Mouse (Mus musculus) bone marrow macrophage, adult 2 months (primary cell): ENCODE results near the gene Tbc1d13. TPM values are rescaled to one million over a fixed set of nuclear protein-coding genes. Genes with fewer than 3 reads are reported as not detected.

Experiments
- H3K27ac ChIP-seq: 2 replicates; pipeline ENCODE4 v1.5.1; 2012; ENCODE audit warnings: low read depth, low read length; ENCODE audit not compliant: insufficient read depth
- H3K4me1 ChIP-seq: 2 replicates; pipeline ENCODE4 v1.6.1; 2012; ENCODE audit warnings: low read length; ENCODE audit not compliant: control insufficient read depth, insufficient read depth
- H3K4me3 ChIP-seq: 2 replicates; pipeline ENCODE4 v1.5.1; 2012; ENCODE audit warnings: mild to moderate bottlenecking, low read length, moderate library complexity; ENCODE audit not compliant: insufficient read depth
- CTCF ChIP-seq: IDR thresholded peaks from 2 replicates; pipeline ENCODE4 v1.5.1; 2012; ENCODE audit warnings: low read depth, mild to moderate bottlenecking, low read length, moderate library complexity
- POLR2A ChIP-seq: IDR thresholded peaks from 2 replicates; pipeline ENCODE4 v1.6.1; 2012; ENCODE audit warnings: mild to moderate bottlenecking, low read depth, low read length, borderline replicate concordance
- polyA plus RNA-seq: library from polyadenylated mRNA; stranded (reverse); fragments of >200 nt; gene quantifications from 2 replicates; pipeline ENCODE4 v1.2.4, GENCODE M21; 2012; ENCODE audit not compliant: missing spikeins, insufficient read depth, insufficient read length

Gene Tbc1d13
- polyA plus RNA-seq, 1 experiment = 107 TPM

DNA sequence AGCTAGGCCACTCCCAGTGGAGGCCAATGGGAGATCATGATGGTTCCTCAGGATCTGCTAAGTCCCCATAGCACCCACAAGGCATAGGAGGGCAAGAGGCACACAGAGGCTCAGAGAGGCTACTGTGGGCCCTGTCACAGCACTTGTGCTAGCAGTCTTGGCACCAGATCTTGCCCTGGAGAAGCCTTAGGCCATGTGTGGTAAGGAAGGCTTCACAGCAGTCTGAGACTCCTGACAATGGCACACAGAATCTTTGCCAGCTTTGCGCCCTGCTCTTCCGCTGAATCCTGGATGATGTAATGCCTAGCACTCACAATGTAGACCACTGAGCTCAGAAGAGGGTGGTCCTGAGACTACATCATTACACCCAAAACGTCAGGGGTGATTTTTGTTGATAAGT lies 61.1 kb downstream of the Tbc1d13 start:
- peaks cover 7% of the 10 kb centered on the region; the same call in 1 of the 2 replicates for H3K4me1 ChIP-seq
- TF ChIP-seq POLR2A (no peak), CTCF (no peak)
- H3K27ac ChIP-seq = no peak overlapping the region
- H3K4me3 ChIP-seq = no peak overlapping the region

DNA sequence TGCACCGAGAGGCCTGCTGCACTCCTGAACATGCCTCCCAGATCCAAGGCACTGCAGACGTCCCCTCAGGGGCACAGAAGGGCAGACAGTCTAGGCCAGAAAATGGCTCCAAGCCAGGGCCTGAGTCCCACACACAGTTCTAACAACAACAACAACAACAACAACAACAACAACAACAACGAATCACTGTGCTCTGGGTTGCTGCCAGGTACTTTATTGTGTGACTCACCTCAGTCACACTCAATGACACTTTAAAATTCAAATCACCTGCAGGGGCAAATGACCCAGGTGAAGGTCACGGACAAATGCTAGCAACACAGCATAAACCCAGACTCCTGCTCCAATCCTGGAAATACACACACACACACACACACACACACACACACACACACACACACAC lies 64.5 kb downstream of the Tbc1d13 start:
- Histone ChIP-seq H3K4me1 (peaks cover 10% of the 10 kb centered on the region), H3K27ac (no peak overlapping the region), H3K4me3 (no peak overlapping the region)
- TF ChIP-seq CTCF (no peak), POLR2A (no peak)

DNA sequence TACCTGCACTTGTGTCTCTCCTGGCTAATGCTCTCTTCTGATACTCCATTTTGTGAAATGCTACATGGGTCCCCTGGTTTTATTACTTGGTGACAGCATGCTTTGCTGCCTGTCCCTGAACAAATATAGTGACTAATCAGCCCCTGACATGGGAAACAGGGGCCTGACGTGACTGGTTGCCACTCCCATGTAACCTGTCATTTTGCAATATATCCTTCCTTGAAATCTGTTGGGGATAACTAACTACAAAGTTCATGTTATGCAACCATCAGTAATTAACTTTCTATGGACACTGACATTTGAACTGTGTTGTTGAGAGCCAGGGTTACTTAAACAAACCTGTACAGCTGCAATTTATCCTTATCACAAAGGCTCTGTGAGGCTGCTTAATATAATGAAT lies 66.4 kb downstream of the Tbc1d13 start:
- H3K4me1 ChIP-seq = peaks cover 15% of the 10 kb centered on the region
- no peak overlapping the region for H3K4me3 ChIP-seq
- no peak for TF ChIP-seq POLR2A
- TF ChIP-seq CTCF = no peak
- H3K27ac ChIP-seq = no peak overlapping the region

DNA sequence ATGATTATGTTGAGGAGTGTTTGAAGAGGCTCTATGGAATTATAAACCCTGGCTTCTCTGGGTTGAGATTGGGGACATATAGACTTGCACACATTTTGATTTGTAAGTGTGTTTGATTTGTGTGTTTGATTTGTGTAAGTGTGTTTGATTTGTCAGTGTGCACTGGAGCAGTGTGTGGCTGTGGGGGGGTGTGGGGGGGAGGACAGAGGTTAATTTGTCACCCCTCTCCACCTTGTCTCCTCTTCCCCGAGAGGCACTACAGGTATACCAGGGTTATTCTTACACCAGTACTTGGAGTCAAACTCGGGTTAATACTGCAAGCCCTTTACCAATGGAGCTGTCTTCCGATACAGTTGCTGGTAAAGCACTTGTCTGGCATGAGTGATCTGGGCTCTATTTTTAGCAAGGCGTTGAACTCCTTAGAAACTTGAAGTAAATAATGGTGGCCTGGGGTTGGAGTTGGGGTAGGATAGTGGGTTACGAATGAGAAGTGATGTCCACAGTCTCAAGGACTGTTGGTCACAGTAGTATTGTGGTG lies 66.9 kb downstream of the Tbc1d13 start:
- TF ChIP-seq CTCF (no peak), POLR2A (no peak)

More for the DNA sequence above, 66.9 kb downstream of the Tbc1d13 start:
- no peak overlapping the region for H3K4me3 ChIP-seq
- no peak overlapping the region for H3K27ac ChIP-seq
- peaks cover 15% of the 10 kb centered on the region for H3K4me1 ChIP-seq

Other genes with a start within 250 kb of the Tbc1d13 start
- gene Odf2, start 244.5 kb upstream of the Tbc1d13 start, polyA plus RNA-seq = 49.8 and 50.6 TPM in 2 replicates
- 19.0 and 20.6 TPM in 2 replicates for gene Gle1, start 198.3 kb upstream of the Tbc1d13 start, polyA plus RNA-seq
- gene Sptan1, start 168.2 kb upstream of the Tbc1d13 start, polyA plus RNA-seq = 98.2 and 109 TPM in 2 replicates
- gene Wdr34, start 84.9 kb upstream of the Tbc1d13 start, polyA plus RNA-seq = 8.2 TPM in 2 replicates
- 167 and 173 TPM in 2 replicates for gene Set, start 76.4 kb upstream of the Tbc1d13 start, polyA plus RNA-seq
- 6.6 and 7.2 TPM in 2 replicates for gene Pkn3, start 56.1 kb upstream of the Tbc1d13 start, polyA plus RNA-seq
- 23.7 and 28.2 TPM in 2 replicates for gene Zdhhc12, start 40.1 kb upstream of the Tbc1d13 start, polyA plus RNA-seq
- gene Zer1, start 9.2 kb upstream of the Tbc1d13 start, polyA plus RNA-seq = 22.8 and 26.8 TPM in 2 replicates
- gene Endog, start 37.7 kb downstream of the Tbc1d13 start, polyA plus RNA-seq = 5.4 and 6.4 TPM in 2 replicates
- gene Spout1, start 44.7 kb downstream of the Tbc1d13 start, polyA plus RNA-seq = 12.5 and 12.9 TPM in 2 replicates
- gene Kyat1, start 72.1 kb downstream of the Tbc1d13 start, polyA plus RNA-seq = 3.5 and 3.9 TPM in 2 replicates
- gene Lrrc8a, start 104.0 kb downstream of the Tbc1d13 start, polyA plus RNA-seq = 17.0 and 18.9 TPM in 2 replicates
- gene Gm28035, start 106.8 kb downstream of the Tbc1d13 start, polyA plus RNA-seq = 0.91 and 1.6 TPM in 2 replicates
- gene Phyhd1, start 132.5 kb downstream of the Tbc1d13 start, polyA plus RNA-seq = 8.2 and 15.3 TPM in 2 replicates
- 3.5 TPM in 1 of 2 replicates, not detected in the other for gene Gm28038, start 147.3 kb downstream of the Tbc1d13 start, polyA plus RNA-seq
- 11.5 and 12.4 TPM in 2 replicates for gene Dolk, start 152.6 kb downstream of the Tbc1d13 start, polyA plus RNA-seq
- gene Nup188, start 152.7 kb downstream of the Tbc1d13 start, polyA plus RNA-seq = 14.9 and 16.0 TPM in 2 replicates
- 40.8 and 45.1 TPM in 2 replicates for gene Sh3glb2, start 225.6 kb downstream of the Tbc1d13 start, polyA plus RNA-seq
- gene Miga2, start 230.5 kb downstream of the Tbc1d13 start, polyA plus RNA-seq = 3.4 and 6.9 TPM in 2 replicates